Mouse (Mus musculus): ENCODE data around the gene Igsf9.

- TF ChIP-seq CTCF (IDR thresholded peaks at IDR 0.05; ENCODE audit: low read depth): no peak
- TF ChIP-seq EP300 (IDR thresholded peaks at IDR 0.05; ENCODE audit: low read depth): no peak
Measured at GRCm38 (mm10) chr1:172486651-172487050, 5.1 kb downstream of the Igsf9 start.
